Mouse (Mus musculus) bone marrow, adult 2 months (tissue): ENCODE measurements around the gene 9630041A04Rik.

Experiments used
- CTCF ChIP-seq: fragments of 200-500 bp; IDR thresholded peaks from 2 replicates; pipeline ENCODE4 v1.5.1; 2011; ENCODE audit warnings: low read length, control low read depth; ENCODE audit not compliant: control insufficient read depth, insufficient read depth
- POLR2A ChIP-seq: fragments of 200-500 bp; IDR thresholded peaks from 2 replicates; pipeline ENCODE4 v1.6.1; 2011; ENCODE audit warnings: low read depth, mild to moderate bottlenecking, control low read depth, low read length, borderline replicate concordance; ENCODE audit not compliant: control insufficient read depth

DNA sequence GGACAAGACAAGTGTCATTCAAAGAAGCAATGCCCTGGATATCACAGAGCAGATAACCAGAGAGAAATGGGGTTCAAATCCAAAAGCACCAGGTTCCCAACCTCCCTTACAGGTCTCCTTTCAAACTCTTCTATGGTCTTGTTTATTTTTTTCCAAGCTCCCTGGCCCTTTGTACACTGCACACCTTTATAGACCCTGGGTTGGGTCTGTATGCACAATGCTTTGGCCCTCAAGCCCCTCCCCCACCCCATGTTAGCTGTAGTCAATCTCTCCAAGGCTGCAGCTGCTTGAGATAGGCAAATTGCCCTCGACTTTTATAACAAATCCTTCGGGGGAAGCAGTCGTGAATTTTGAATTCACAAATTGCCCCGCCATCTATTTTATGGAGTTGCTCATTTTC lies 63.2 kb downstream of the 9630041A04Rik start:
- TF ChIP-seq CTCF (no peak), POLR2A (no peak)
